Comparison of ENCODE assay signal across 17 mouse cellular contexts in genomic region chr5:44370006-44370405, GRCm38 (mm10).
DNase-seq lines count a peak whose midpoint lies in the region; TF ChIP-seq lines count a peak whose summit lies in the region.
"Had no signal": no experiment of that assay in that cellular context is flagged by ENCODE, and none has a peak within 500 bp of the region (broad histone marks: within the 10 kb centered on the region; RNA-seq: fewer than 3 reads in every experiment).

No protein-coding gene starts in this region.

- TF ChIP-seq CTCF in CH12.LX (conservative IDR thresholded peaks at IDR 0.05 in 1 of 2, IDR thresholded peaks at IDR 0.05 in 1 of 2; ENCODE audit: low read depth in 2 of 2, low read length in 2 of 2), result no peak

- H3K4me3 ChIP-seq in CH12.LX (replicated peaks in 1 of 3; ENCODE audit: low read depth in 2 of 3, low read length in 2 of 3, poor library complexity in 1 of 3) (no peak overlapping the region), myocyte (no peak overlapping the region)
- no peak overlapping the region for H3K4me3 ChIP-seq in limb, embryonic 10.5 days
- H3K4me3 ChIP-seq: forebrain, embryonic 15.5 days; gastrocnemius, adult 2 months; heart, adult 2 months; liver, embryonic 12.5 days; megakaryocyte, embryonic 14.5 days had no signal

- H3K9me3 ChIP-seq in CH12.LX (replicated peaks; ENCODE audit: low read length), result peaks cover 3% of the 10 kb centered on the region
- H3K9me3 ChIP-seq in limb, embryonic 10.5 days (replicated peaks), result no peaks in the 10 kb centered on the region
- H3K9me3 ChIP-seq: forebrain, embryonic 15.5 days; liver, embryonic 12.5 days had no signal

- dilution Hi-C loops in CH12.LX (cut with MboI; ENCODE audit: extremely low pct_ligation_motif_present, extremely low pct_unique_long_range_greater_than_20kb, low sequenced_read_pairs), result no loop called here

- intact Hi-C loops in left cerebral cortex, postnatal 25 days (cut with DNase I), result no loop called here

- H3K9ac ChIP-seq in CH12.LX (ENCODE audit: insufficient read depth, low read depth), result no peak overlapping the region
- H3K9ac ChIP-seq: forebrain, embryonic 15.5 days; liver, embryonic 12.5 days had no signal

- in situ Hi-C loops in CH12.LX (cut with MboI; ENCODE audit: low pct_ligation_motif_present, low pct_unique_long_range_greater_than_20kb, low sequenced_read_pairs), result no loop called here

- H3K4me2 ChIP-seq in CH12.LX (ENCODE audit: insufficient read depth, low read depth, poor library complexity, severe bottlenecking), result no peak overlapping the region
- peak overlapping the region; percentile 51 for H3K4me2 ChIP-seq in myocyte (ENCODE audit: low read depth)
- H3K4me2 ChIP-seq: forebrain, embryonic 15.5 days; liver, embryonic 12.5 days had no signal

- no peak for TF ChIP-seq EP300 in CH12.LX (IDR thresholded peaks at IDR 0.05; ENCODE audit: low read length)

- H3K36me3 ChIP-seq in CH12.LX (replicated peaks in 1 of 2; ENCODE audit: control insufficient read depth in 1 of 2, insufficient read depth in 1 of 2, low read length in 1 of 2), result no peaks in the 10 kb centered on the region
- no peaks in the 10 kb centered on the region for H3K36me3 ChIP-seq in myocyte (ENCODE audit: control insufficient read depth, insufficient read depth)
- no peaks in the 10 kb centered on the region for H3K36me3 ChIP-seq in limb, embryonic 10.5 days
- H3K36me3 ChIP-seq: forebrain, embryonic 15.5 days; liver, embryonic 12.5 days had no signal

- peaks cover 0 to 4% of the 10 kb centered on the region in 2 experiments; a peak in 1 of 4 replicates for H3K4me1 ChIP-seq in CH12.LX (ENCODE audit: control insufficient read depth in 1 of 2, insufficient read depth in 2 of 2)
- H3K4me1 ChIP-seq in limb, embryonic 10.5 days, result no peaks in the 10 kb centered on the region
- H3K4me1 ChIP-seq: forebrain, embryonic 15.5 days; liver, embryonic 12.5 days; megakaryocyte, embryonic 14.5 days had no signal

- peak; percentile 3 for DNase-seq in layer of hippocampus, adult 11-12 months (ENCODE audit: low spot score)
- DNase-seq in layer of hippocampus, adult 9-10 months (ENCODE audit: low spot score), result no peak
- DNase-seq in CH12.LX (ENCODE audit: extremely low read depth), result peak; percentile 6
- peak; percentile 9 for DNase-seq in embryo, embryonic 10.5 days (ENCODE audit: low spot score)
- DNase-seq in ovary, postnatal 36 days (ENCODE audit: low spot score), result no peak
- no peak for DNase-seq in left cerebral cortex, postnatal 25 days (ENCODE audit: low spot score in 2 of 2)
- DNase-seq in limb, embryonic 10.5 days (ENCODE audit: low spot score), result no peak
- DNase-seq: cerebellum, adult 11-12 months; gastrocnemius, adult 2 months; heart, adult 2 months; heart, postnatal 36 days; left cerebral cortex, postnatal 4 days had no signal

- TF ChIP-seq RAD21 in CH12.LX (IDR thresholded peaks at IDR 0.05; ENCODE audit: low read depth, low read length), result no peak

- H3ac ChIP-seq in myocyte (ENCODE audit: control insufficient read depth, insufficient read length), result no peak overlapping the region

- TF ChIP-seq POLR2A in CH12.LX (IDR thresholded peaks at IDR 0.05; ENCODE audit: low read depth, low read length) (no peak), myocyte (IDR thresholded peaks at IDR 0.05; ENCODE audit: insufficient read length, low read depth) (no peak)

- H3K79me2 ChIP-seq in CH12.LX (replicated peaks; ENCODE audit: control insufficient read depth, extremely low read depth, insufficient read depth, poor library complexity, severe bottlenecking) (no peaks in the 10 kb centered on the region), myocyte (ENCODE audit: control insufficient read depth, insufficient read depth) (no peaks in the 10 kb centered on the region)

- 34% methylated on average over 4 of the region's 4 CpGs for WGBS in limb, embryonic 10.5 days

- H3K27me3 ChIP-seq in CH12.LX (replicated peaks) (no peaks in the 10 kb centered on the region), myocyte (ENCODE audit: control insufficient read depth, insufficient read depth, insufficient read length) (no peaks in the 10 kb centered on the region)
- H3K27me3 ChIP-seq in limb, embryonic 10.5 days (ENCODE audit: low read depth, poor library complexity, severe bottlenecking), result no peaks in the 10 kb centered on the region
- H3K27me3 ChIP-seq: forebrain, embryonic 15.5 days; liver, embryonic 12.5 days; megakaryocyte, embryonic 14.5 days had no signal

- no peak overlapping the region for H3K27ac ChIP-seq in CH12.LX (ENCODE audit: insufficient read depth, low read depth)
- no peak overlapping the region for H3K27ac ChIP-seq in limb, embryonic 10.5 days
- H3K27ac ChIP-seq: forebrain, embryonic 15.5 days; gastrocnemius, adult 2 months; heart, adult 2 months; kidney, postnatal 0 days; liver, embryonic 12.5 days had no signal

TF ChIP-seq in CH12.LX, 34 proteins besides CTCF, POLR2A, EP300 and RAD21:
- TF ChIP-seq USF2 (conservative IDR thresholded peaks at IDR 0.05; ENCODE audit: low read depth, low read length) (peak; percentile 46), ZMIZ1 (IDR thresholded peaks at IDR 0.05; ENCODE audit: low read depth, low read length) (no peak), USF1 (IDR thresholded peaks at IDR 0.05; ENCODE audit: low read depth, low read length) (peak; percentile 63), CHD2 (IDR thresholded peaks at IDR 0.05; ENCODE audit: low read length) (no peak)

TF ChIP-seq in myocyte, 11 proteins besides CTCF, POLR2A, EP300 and RAD21:
- TF ChIP-seq USF1 (IDR thresholded peaks at IDR 0.05; ENCODE audit: low read depth) (peak; percentile 85), SRF (IDR thresholded peaks at IDR 0.05; ENCODE audit: control insufficient read depth, insufficient read length, low read depth) (no peak), MYOG (IDR thresholded peaks at IDR 0.05; ENCODE audit: control insufficient read depth in 1 of 3, insufficient read depth in 1 of 3, insufficient read length in 2 of 3, low read depth in 2 of 3) (no peak)

Comparison
In these comparisons a context has a peak if more than half of its experiments do, and no peak if none do; other contexts are left out.
1. DNase-seq: peak in layer of hippocampus, adult 11-12 months (single experiment), CH12.LX (single experiment) and embryo, embryonic 10.5 days (single experiment); none in layer of hippocampus, adult 9-10 months (single experiment), ovary, postnatal 36 days (single experiment), left cerebral cortex, postnatal 25 days (0 of 2) and limb, embryonic 10.5 days (single experiment).